Mouse (Mus musculus) kidney, postnatal 0 days (tissue): Measurements from ENCODE around the gene Lrrd1. TPM values are rescaled to one million over a fixed set of nuclear protein-coding genes. Genes with fewer than 3 reads are reported as not detected.

Experiments
- ATAC-seq: fragments of 200-750 bp; cut with Nextera tagmentation; replicated peaks from 2 replicates; pipeline ENCODE4 v1.8.0; 2017; ENCODE audit warnings: low read depth, moderate number of reproducible peaks, moderate TSS enrichment, moderate library complexity; ENCODE audit not compliant: low FRiP score
- DNase-seq: peaks from one replicate; pipeline ENCODE4 v3.0.0-alpha.2; 2016; ENCODE audit warnings: low spot score
- H3K27ac ChIP-seq: fragments of 300-500 bp; sonication (generic); 2 replicates; pipeline ENCODE4 v1.5.1; 2014; ENCODE audit warnings: mild to moderate bottlenecking
- H3K27me3 ChIP-seq: fragments of 300-500 bp; sonication (generic); 2 replicates; pipeline ENCODE4 v1.6.1; 2014; ENCODE audit warnings: low read length, mixed read lengths; ENCODE audit not compliant: insufficient read depth
- H3K36me3 ChIP-seq: fragments of 300-500 bp; sonication (generic); 2 replicates; pipeline ENCODE4 v1.6.1; 2014; ENCODE audit warnings: low read length, mixed read lengths; ENCODE audit not compliant: insufficient read depth
- H3K4me1 ChIP-seq: fragments of 300-500 bp; sonication (generic); replicated peaks from 2 replicates; pipeline ENCODE4 v1.6.1; 2014; ENCODE audit warnings: antibody characterized with exemption, low read length, mixed read lengths; ENCODE audit not compliant: insufficient read depth
- H3K4me2 ChIP-seq: fragments of 300-500 bp; sonication (generic); 2 replicates; pipeline ENCODE4 v1.6.1; 2014; ENCODE audit warnings: mild to moderate bottlenecking, low read length, moderate library complexity, mixed read lengths
- H3K4me3 ChIP-seq: fragments of 300-500 bp; sonication (generic); replicated peaks from 2 replicates; pipeline ENCODE4 v1.5.1; 2014; ENCODE audit warnings: low read depth, low read length
- H3K9ac ChIP-seq: fragments of 300-500 bp; sonication (generic); 2 replicates; pipeline ENCODE4 v1.6.1; 2014; ENCODE audit warnings: low read depth, low read length
- H3K9me3 ChIP-seq: fragments of 300-500 bp; sonication (generic); replicated peaks from 2 replicates; pipeline ENCODE4 v1.6.1; 2016; ENCODE audit warnings: low read length, inconsistent platforms, mixed read lengths
- CTCF ChIP-seq: IDR thresholded peaks from 2 replicates; pipeline ENCODE4 v1.5.1; 2016; ENCODE audit warnings: antibody characterized with exemption, low read depth, mild to moderate bottlenecking, moderate library complexity
- WGBS: fragments of 180-500 bp; shearing (Covaris S2); extraction: QIAGEN DNeasy Blood & Tissue Kit; methylation state at CpG from one replicate; pipeline ENCODE4 v1.1.7; 2014; 5-methylcytosine and 5-hydroxymethylcytosine counted together
- polyA plus RNA-seq: library from polyadenylated mRNA; unstranded; fragments of >200 nt; fragmentation: Nextera tagmentation; extraction: Ambion mirVana; gene quantifications from 2 replicates; pipeline ENCODE4 v1.2.1, GENCODE M21; 2015

Gene Lrrd1
- polyA plus RNA-seq, 1 experiment from 2014 or later: not detected

- Histone ChIP-seq H3K9me3 (no peaks in the 10 kb centered on the region), H3K9ac (peak within 1 kb of the TSS; percentile 82), H3K4me3 (peak within 1 kb of the TSS; percentile 85), H3K4me1 (no peaks in the 10 kb centered on the region), H3K4me2 (peak within 1 kb of the TSS; percentile 80), H3K27ac (peak within 1 kb of the TSS; percentile 90), H3K36me3 (no peaks in the 10 kb centered on the region), H3K27me3 (no peaks in the 10 kb centered on the region)
- WGBS: under 1% methylated on average over 107 of the region's 109 CpGs
- TF ChIP-seq CTCF: no peak
- ATAC-seq (peak; percentile 94), DNase-seq (peak; percentile 90)
Observed at GRCm38 (mm10) chr5:3802433-3803291, 42.3 kb upstream of the Lrrd1 start, which contains the start of the genes Ankib1 and Krit1. TSS of gene Ankib1 (minus strand) at chr5:3802925. TSS of gene Krit1 (plus strand) at chr5:3803184.

GRCm38 (mm10) chr5:3803292-3804165, 41.4 kb upstream of the Lrrd1 start:
- TF ChIP-seq CTCF: no peak; the same call in 1 of the 2 replicates
- under 1% methylated on average over 36 of the region's 36 CpGs for WGBS
- Histone ChIP-seq H3K4me2 (peak overlapping the region; percentile 80), H3K36me3 (no peaks in the 10 kb centered on the region), H3K9me3 (no peaks in the 10 kb centered on the region), H3K4me1 (no peaks in the 10 kb centered on the region), H3K27ac (peak overlapping the region; percentile 90), H3K4me3 (peak overlapping the region; percentile 85), H3K27me3 (no peaks in the 10 kb centered on the region), H3K9ac (peak overlapping the region; percentile 82)
- ATAC-seq (peak; percentile 71), DNase-seq (peak; percentile 45)

- Histone ChIP-seq H3K36me3 (no peaks in the 10 kb centered on the region), H3K4me3 (no peak overlapping the region), H3K9me3 (no peaks in the 10 kb centered on the region), H3K4me1 (no peaks in the 10 kb centered on the region), H3K27me3 (no peaks in the 10 kb centered on the region), H3K27ac (no peak overlapping the region), H3K9ac (no peak overlapping the region), H3K4me2 (no peak overlapping the region)
- DNase-seq (no peak), ATAC-seq (no peak)
- WGBS: 94% methylated on average over 1 of the region's 1 CpGs
- TF ChIP-seq CTCF: no peak; the same call in 1 of the 2 replicates
Observed at GRCm38 (mm10) chr5:3808472-3808871, 36.5 kb upstream of the Lrrd1 start.

- H3K9ac ChIP-seq: no peak overlapping the region
- H3K27me3 ChIP-seq: no peaks in the 10 kb centered on the region
- no peak overlapping the region for H3K4me2 ChIP-seq
- no peaks in the 10 kb centered on the region for H3K4me1 ChIP-seq
- 87% methylated on average over 1 of the region's 1 CpGs for WGBS
- H3K27ac ChIP-seq: no peak overlapping the region
- no peak for ATAC-seq
- no peak for DNase-seq
- no peak for TF ChIP-seq CTCF
- H3K36me3 ChIP-seq: peaks cover 22% of the 10 kb centered on the region
- no peak overlapping the region for H3K4me3 ChIP-seq
- no peaks in the 10 kb centered on the region for H3K9me3 ChIP-seq
Observed at GRCm38 (mm10) chr5:3834107-3834506, 10.9 kb upstream of the Lrrd1 start.

GRCm38 (mm10) chr5:3870161-3870560, 25.2 kb downstream of the Lrrd1 start:
- no peaks in the 10 kb centered on the region for H3K27me3 ChIP-seq
- H3K36me3 ChIP-seq: no peaks in the 10 kb centered on the region
- no peaks in the 10 kb centered on the region for H3K9me3 ChIP-seq
- TF ChIP-seq CTCF: no peak
- WGBS: 65% methylated on average over 4 of the region's 4 CpGs
- H3K4me1 ChIP-seq: no peaks in the 10 kb centered on the region
- DNase-seq: no peak
- no peak overlapping the region for H3K9ac ChIP-seq
- H3K4me3 ChIP-seq: no peak overlapping the region
- H3K4me2 ChIP-seq: no peak overlapping the region
- no peak for ATAC-seq
- H3K27ac ChIP-seq: no peak overlapping the region

DNA sequence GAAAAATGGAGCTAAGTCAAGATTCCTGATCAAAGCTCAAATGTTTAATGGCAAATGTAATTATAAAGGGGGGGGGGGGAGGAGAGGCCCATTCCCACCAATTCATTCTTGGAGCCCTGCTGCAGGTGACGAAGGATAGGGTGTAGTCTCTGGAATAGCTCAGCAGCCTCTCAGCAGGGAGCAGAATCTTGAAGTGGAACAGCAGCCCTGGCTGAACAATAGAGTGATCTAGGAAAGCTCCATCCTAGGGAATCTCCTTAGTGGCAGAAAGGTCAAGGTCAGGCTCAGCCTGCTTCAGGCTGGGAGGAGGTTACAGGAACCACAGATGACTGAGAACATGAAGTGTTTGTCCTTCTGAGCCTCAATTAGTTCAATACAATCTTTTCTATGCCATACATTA, 27.4 kb downstream of the Lrrd1 start:
- no peak for TF ChIP-seq CTCF
- H3K27me3 ChIP-seq: no peaks in the 10 kb centered on the region
- WGBS: 63% methylated on average over 1 of the region's 1 CpGs
- H3K36me3 ChIP-seq: no peaks in the 10 kb centered on the region
- H3K27ac ChIP-seq: no peak overlapping the region
- H3K9me3 ChIP-seq: no peaks in the 10 kb centered on the region
- ATAC-seq (no peak), DNase-seq (no peak)
- no peak overlapping the region for H3K4me2 ChIP-seq
- no peak overlapping the region for H3K4me3 ChIP-seq
- no peaks in the 10 kb centered on the region for H3K4me1 ChIP-seq
- H3K9ac ChIP-seq: no peak overlapping the region
